Mouse (Mus musculus) bone marrow, adult 2 months (tissue): Measurements from ENCODE around the gene Rsl1d1.
"Not testable (repeated sequence)": the region's sequence is repeated elsewhere in the genome, so short reads cannot be mapped to it uniquely, and the experiment has no call there.

ENCODE experiments used
- CTCF ChIP-seq: fragments of 200-500 bp; IDR thresholded peaks from 2 replicates; pipeline ENCODE4 v1.5.1; 2011; ENCODE audit warnings: low read length, control low read depth; ENCODE audit not compliant: control insufficient read depth, insufficient read depth
- POLR2A ChIP-seq: fragments of 200-500 bp; IDR thresholded peaks from 2 replicates; pipeline ENCODE4 v1.6.1; 2011; ENCODE audit warnings: low read depth, mild to moderate bottlenecking, control low read depth, low read length, borderline replicate concordance; ENCODE audit not compliant: control insufficient read depth

DNA sequence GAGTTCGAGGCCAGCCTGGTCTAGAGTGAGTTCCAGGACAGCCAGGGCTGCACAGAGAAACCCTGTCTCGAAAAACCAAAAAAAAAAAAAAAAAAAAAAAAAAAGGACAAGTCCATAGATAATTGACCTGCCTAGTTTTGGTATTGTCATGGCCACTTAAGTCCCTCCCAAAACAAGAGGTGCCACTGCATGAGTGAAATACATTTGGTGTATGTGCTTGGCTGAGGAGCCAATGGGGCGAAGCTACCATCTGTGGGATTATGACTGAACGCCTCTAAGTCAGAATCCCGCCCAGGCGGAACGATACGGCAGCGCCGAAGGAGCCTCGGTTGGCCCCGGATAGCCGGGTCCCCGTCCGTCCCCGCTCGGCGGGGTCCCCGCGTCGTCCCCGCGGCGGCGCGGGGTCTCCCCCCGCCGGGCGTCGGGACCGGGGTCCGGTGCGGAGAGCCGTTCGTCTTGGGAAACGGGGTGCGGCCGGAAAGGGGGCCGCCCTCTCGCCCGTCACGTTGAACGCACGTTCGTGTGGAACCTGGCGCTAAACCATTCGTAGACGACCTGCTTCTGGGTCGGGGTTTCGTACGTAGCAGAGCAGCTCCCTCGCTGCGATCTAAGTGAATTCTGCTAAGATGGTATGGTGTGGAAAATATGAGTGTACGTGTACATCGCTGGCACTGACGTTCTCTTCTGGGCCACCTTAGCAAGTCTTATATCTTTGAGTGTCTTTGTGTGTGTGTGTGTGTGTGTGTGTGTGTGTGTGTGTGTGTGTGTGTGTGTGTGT is 59.2 kb downstream of the Rsl1d1 start:
- TF ChIP-seq POLR2A, CTCF: not testable (repeated sequence)
